Comparison of ENCODE assay signal across 26 mouse cellular contexts in the genomic region with DNA sequence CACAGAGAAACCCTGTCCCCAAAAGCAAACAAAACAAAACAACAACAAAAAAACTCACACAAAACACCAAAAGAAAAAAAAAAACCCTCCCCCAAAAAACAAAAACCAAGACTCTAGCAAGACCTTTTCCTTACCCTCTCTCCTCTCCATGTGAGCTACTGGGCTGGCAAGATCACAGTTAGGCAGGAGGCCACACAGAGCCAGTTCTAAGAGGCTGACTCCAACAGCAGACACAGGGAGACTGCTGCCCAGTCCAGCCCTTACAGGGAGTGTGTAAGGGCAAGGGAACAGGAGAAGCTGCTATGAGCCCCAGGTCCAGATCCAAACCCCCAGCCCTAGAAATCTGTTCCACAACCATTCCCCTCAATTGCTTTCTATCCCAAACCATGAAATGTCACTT. TPM values are rescaled to one million over a fixed set of nuclear protein-coding genes. Genes with fewer than 3 reads are reported as not detected.
DNase-seq lines count a peak whose midpoint lies in the region; ATAC-seq and TF ChIP-seq lines count a peak whose summit lies in the region.
"Had no signal": no experiment of that assay in that cellular context is flagged by ENCODE, and none has a peak within 500 bp of the region (broad histone marks: within the 10 kb centered on the region; RNA-seq: fewer than 3 reads in every experiment).

No protein-coding gene starts in this region.

- peaks cover 32% of the 10 kb centered on the region for H3K36me3 ChIP-seq in heart, embryonic 10.5 days
- peaks cover 17% of the 10 kb centered on the region; the same call in 1 of the 2 replicates for H3K36me3 ChIP-seq in heart, postnatal 0 days (replicated peaks; ENCODE audit: control insufficient read depth, insufficient read depth, low read length)
- peaks cover 5% of the 10 kb centered on the region for H3K36me3 ChIP-seq in lung, embryonic 16.5 days (ENCODE audit: control insufficient read depth, insufficient read depth, low read length)
- H3K36me3 ChIP-seq: intestine, embryonic 15.5 days had no signal

- H3K9me3 ChIP-seq in heart, embryonic 10.5 days = no peaks in the 10 kb centered on the region
- no peaks in the 10 kb centered on the region for H3K9me3 ChIP-seq in heart, postnatal 0 days (replicated peaks; ENCODE audit: control insufficient read depth, low read length)
- no peaks in the 10 kb centered on the region for H3K9me3 ChIP-seq in lung, embryonic 16.5 days (ENCODE audit: control insufficient read depth, low read length)
- H3K9me3 ChIP-seq: hindbrain, embryonic 15.5 days; intestine, embryonic 15.5 days; neural tube, embryonic 13.5 days had no signal

- no peak for DNase-seq in heart, embryonic 10.5 days (ENCODE audit: low spot score)
- DNase-seq in heart, postnatal 14 days = no peak
- no peak for DNase-seq in heart, postnatal 0 days (ENCODE audit: low spot score)
- DNase-seq in heart, postnatal 4 days = no peak
- no peak for DNase-seq in lung, postnatal 10 days
- no peak for DNase-seq in MN1 (ENCODE audit: low spot score)
- DNase-seq: adrenal gland, postnatal 36 days; cerebellum, adult 11-12 months; cerebellum, postnatal 25 days; embryo, embryonic 11 days; kidney, postnatal 10 days; midbrain, embryonic 14.5 days; right cerebral cortex, adult 18-20 months; thymus, postnatal 4 days had no signal

- TF ChIP-seq CTCF in heart, postnatal 0 days (IDR thresholded peaks at IDR 0.05; ENCODE audit: low read depth) = no peak

- no peak for TF ChIP-seq EP300 in heart, postnatal 0 days (IDR thresholded peaks at IDR 0.05; ENCODE audit: low read depth)

- H3K4me2 ChIP-seq in heart, postnatal 0 days (ENCODE audit: low read depth, low read length) = no peak overlapping the region
- H3K4me2 ChIP-seq in lung, embryonic 16.5 days (ENCODE audit: low read depth, low read length) = no peak overlapping the region
- H3K4me2 ChIP-seq: hindbrain, embryonic 15.5 days; intestine, embryonic 15.5 days; neural tube, embryonic 13.5 days had no signal

- H3K27ac ChIP-seq in heart, embryonic 10.5 days = peak overlapping the region; percentile 74
- H3K27ac ChIP-seq in heart, postnatal 0 days (ENCODE audit: low read depth) = peak overlapping the region; percentile 55
- peak overlapping the region; percentile 69 for H3K27ac ChIP-seq in lung, embryonic 16.5 days (ENCODE audit: low read length)
- H3K27ac ChIP-seq: heart, adult 2 months; hindbrain, embryonic 15.5 days; intestine, embryonic 15.5 days; neural tube, embryonic 13.5 days had no signal

- H3K27me3 ChIP-seq in heart, embryonic 10.5 days (ENCODE audit: insufficient read depth, poor library complexity, severe bottlenecking) = no peaks in the 10 kb centered on the region
- no peaks in the 10 kb centered on the region for H3K27me3 ChIP-seq in heart, postnatal 0 days (ENCODE audit: control insufficient read depth, insufficient read depth, low read length)
- no peaks in the 10 kb centered on the region for H3K27me3 ChIP-seq in lung, embryonic 16.5 days (ENCODE audit: control insufficient read depth, insufficient read depth, low read depth, low read length)
- H3K27me3 ChIP-seq: CH12.LX; hindbrain, embryonic 15.5 days; intestine, embryonic 15.5 days; neural tube, embryonic 13.5 days had no signal

- H3K4me3 ChIP-seq in heart, embryonic 10.5 days = no peak overlapping the region
- H3K4me3 ChIP-seq in heart, postnatal 0 days (ENCODE audit: low read depth, low read length) = no peak overlapping the region
- H3K4me3 ChIP-seq in lung, embryonic 16.5 days (ENCODE audit: low read length) = no peak overlapping the region
- H3K4me3 ChIP-seq: heart, adult 2 months; hindbrain, embryonic 15.5 days; intestine, embryonic 15.5 days; neural tube, embryonic 13.5 days had no signal

- no peak for ATAC-seq in heart, postnatal 0 days (ENCODE audit: insufficient read depth, low read depth)
- no peak for ATAC-seq in lung, embryonic 16.5 days (ENCODE audit: low read depth)
- ATAC-seq: forebrain, embryonic 16.5 days; intestine, embryonic 15.5 days had no signal

- H3K4me1 ChIP-seq in heart, embryonic 10.5 days = peaks cover 40% of the 10 kb centered on the region
- H3K4me1 ChIP-seq in heart, postnatal 0 days (ENCODE audit: control insufficient read depth, insufficient read depth) = peaks cover 4% of the 10 kb centered on the region; the same call in 1 of the 2 replicates
- H3K4me1 ChIP-seq in lung, embryonic 16.5 days (replicated peaks; ENCODE audit: control insufficient read depth, insufficient read depth, low read length) = no peaks in the 10 kb centered on the region; the same call in 1 of the 2 replicates

- no peak overlapping the region for H3K9ac ChIP-seq in heart, postnatal 0 days (replicated peaks; ENCODE audit: low read depth, low read length)
- H3K9ac ChIP-seq in lung, embryonic 16.5 days (ENCODE audit: low read length) = no peak overlapping the region
- H3K9ac ChIP-seq: hindbrain, embryonic 15.5 days; intestine, embryonic 15.5 days; neural tube, embryonic 13.5 days had no signal

- intact Hi-C loops in heart, postnatal 14 days (cut with DNase I) = loop anchor here (2.0 kb wide), 1 partner anchor 82 kb away; a partner anchor contains a TSS

RNA-seq across cellular contexts. Expression of a gene that starts 22.7 kb away (rescaled TPM):
- polyA plus RNA-seq in heart, embryonic 10.5 days (2016; fragmentation: Nextera tagmentation; extraction: Ambion mirVana) = 20.1 and 21.4 TPM in 2 replicates
- total RNA-seq in heart, postnatal 14 days (2021) = 10 to 100 TPM; 11.4 to 13.1 TPM
- total RNA-seq in heart, postnatal 0 days (2014; rRNA removed; ENCODE audit: low replicate concordance) = 6.0 and 8.7 TPM in 2 replicates
- polyA plus RNA-seq in heart, postnatal 0 days (2015; fragmentation: Nextera tagmentation; extraction: Ambion mirVana) = 7.0 and 7.4 TPM in 2 replicates
- 10 to 100 TPM; 13.0 to 16.7 TPM for total RNA-seq in heart, postnatal 4 days (2021)
- 21.1 TPM in 2 replicates for polyA plus RNA-seq in lung, embryonic 16.5 days (2015; fragmentation: Nextera tagmentation; extraction: Ambion mirVana)

RNA-seq across cellular contexts. Expression of a gene that starts 56.0 kb away (rescaled TPM):
- polyA plus RNA-seq in heart, embryonic 10.5 days (2016; fragmentation: Nextera tagmentation; extraction: Ambion mirVana) = 0.20 and 0.55 TPM in 2 replicates
- not detected for total RNA-seq in heart, postnatal 14 days (2021)
- total RNA-seq in heart, postnatal 0 days (2014; rRNA removed; ENCODE audit: low replicate concordance) = not detected in 2 replicates
- polyA plus RNA-seq in heart, postnatal 0 days (2015; fragmentation: Nextera tagmentation; extraction: Ambion mirVana) = not detected in 2 replicates
- total RNA-seq in heart, postnatal 4 days (2021) = not detected
- polyA plus RNA-seq in lung, embryonic 16.5 days (2015; fragmentation: Nextera tagmentation; extraction: Ambion mirVana) = 0.08 and 0.16 TPM in 2 replicates
- total RNA-seq: adrenal gland, postnatal 36 days; CH12.LX; left cerebral cortex, postnatal 10 days; MEL had no signal
- polyA plus RNA-seq: embryonic facial prominence, embryonic 14.5 days; forebrain, embryonic 16.5 days; lung, postnatal 0 days; small intestine, adult 2 months had no signal
